Mouse (Mus musculus) erythroblast, adult 5-6 weeks (primary cell): Measurements from ENCODE around the gene Nudcd2. TPM values are rescaled to one million over a fixed set of nuclear protein-coding genes. Genes with fewer than 3 reads are reported as not detected.
A peak's percentile ranks its signal among the peaks of the same experiment; 100 is the strongest.

Experiments used
- ATAC-seq: replicated peaks from 2 replicates; pipeline ENCODE4 v1.8.0; 2016; ENCODE audit warnings: moderate number of reproducible peaks, mild to moderate bottlenecking, moderate TSS enrichment, inconsistent platforms; ENCODE audit not compliant: poor library complexity, low FRiP score, severe bottlenecking
- total RNA-seq, 2 experiments: library from RNA; stranded (forward) in 1 of 2; stranded (reverse) in 1 of 2; fragments of 150-400 nt in 1 of 2; fragments of 200-764, 138-1000 nt in 1 of 2; gene quantifications; 2 replicates each; pipeline versions ENCODE4 v1.2.3 to v1.2.4; 2015 to 2017; ENCODE audit warnings: low replicate concordance in 2 of 2

The Nudcd2 gene
- total RNA-seq, 2 experiments from 2014 or later = 43.4 to 46.9 TPM

DNA sequence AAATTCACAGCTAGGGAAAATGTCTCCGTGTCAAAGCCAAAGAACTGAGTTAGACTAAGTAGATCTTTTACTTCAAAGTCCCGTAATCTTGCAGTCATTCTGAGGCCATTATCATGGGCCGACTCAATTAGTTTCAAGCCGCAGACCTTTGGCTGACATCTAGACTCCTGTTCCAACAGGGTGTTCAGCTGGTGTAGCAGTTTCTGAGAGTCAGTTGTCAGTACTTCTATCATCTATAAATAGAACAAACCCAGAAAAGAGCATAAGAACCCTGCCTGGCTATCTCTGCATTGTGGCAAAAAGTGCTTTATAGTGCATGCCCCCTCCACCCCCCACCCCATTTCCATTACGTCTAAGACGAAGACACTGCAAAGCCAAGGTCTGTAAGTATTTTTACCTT lies 20.4 kb downstream of the Nudcd2 start:
- ATAC-seq = no peak

DNA sequence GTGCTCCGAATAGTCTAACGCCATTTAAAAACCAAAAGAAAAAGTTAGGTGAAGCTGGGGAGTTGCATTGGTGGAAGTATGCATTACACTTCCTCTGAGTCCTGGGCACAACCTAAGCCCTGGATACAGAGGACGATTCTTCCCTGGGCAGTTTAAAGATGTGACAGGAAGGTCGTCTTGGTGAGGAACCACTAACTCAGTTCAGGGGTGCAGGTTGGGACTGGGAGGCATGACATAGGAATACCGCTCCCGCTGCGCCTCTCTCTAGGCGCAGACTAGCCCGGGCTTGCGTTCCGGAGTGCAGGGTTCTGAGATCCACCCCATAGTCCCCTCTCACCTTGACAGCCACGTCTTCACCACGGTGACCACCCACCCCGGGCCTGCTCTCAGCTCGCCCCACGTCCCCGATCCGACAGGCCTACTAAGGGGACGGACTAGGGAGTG lies 21.2 kb downstream of the Nudcd2 start:
- ATAC-seq = peak; percentile 73

DNA sequence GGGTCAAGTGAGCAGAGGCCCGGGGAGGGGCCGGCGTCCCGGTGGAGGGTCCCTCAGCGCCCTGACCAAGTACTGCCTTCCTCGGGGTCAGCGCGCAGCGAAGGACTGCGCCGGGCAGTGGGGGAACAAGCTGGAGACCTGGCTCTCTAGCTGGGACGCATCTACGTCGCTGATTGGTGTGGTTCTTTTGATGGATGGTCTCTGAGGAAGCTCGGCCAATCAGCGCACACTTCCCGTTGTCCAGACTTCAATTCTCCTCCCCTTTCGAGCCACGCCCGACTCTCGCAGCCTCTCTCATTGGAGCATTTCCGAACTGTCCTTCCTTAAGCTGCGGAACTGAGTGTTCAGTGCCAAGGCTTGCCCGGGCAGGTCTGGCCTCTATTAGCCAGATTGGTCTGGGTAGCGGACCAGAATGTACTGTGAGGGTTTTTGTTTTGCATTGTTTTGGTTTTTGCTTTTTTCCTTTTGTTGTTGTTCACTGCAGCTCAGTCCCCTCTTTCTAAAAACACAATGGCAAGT lies 21.7 kb downstream of the Nudcd2 start, which contains the start of gene Ccng1:
Gene Ccng1 (minus strand): TSS at position 203 of the 519 bp plus-strand sequence.
- ATAC-seq = peak; percentile 100

DNA sequence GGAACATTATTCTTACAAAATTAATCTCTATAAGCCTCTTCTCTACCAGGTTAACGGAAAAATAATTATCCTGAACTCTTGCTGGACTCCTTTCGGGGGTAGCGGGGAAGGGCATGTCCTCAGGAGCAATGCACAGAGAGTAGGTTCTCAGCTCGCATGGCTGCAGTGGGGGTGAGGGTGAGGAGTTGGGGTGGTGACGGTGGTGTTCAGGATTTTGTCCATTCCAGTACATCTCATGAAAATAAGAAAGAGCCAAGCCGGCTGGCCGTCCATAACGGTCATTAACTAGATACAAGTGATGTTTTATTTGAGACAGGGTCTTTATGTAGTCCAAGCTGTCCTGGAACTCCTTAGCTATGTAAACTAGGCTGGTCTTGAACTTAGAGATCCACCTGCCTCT lies 22.5 kb downstream of the Nudcd2 start:
- ATAC-seq = no peak

DNA sequence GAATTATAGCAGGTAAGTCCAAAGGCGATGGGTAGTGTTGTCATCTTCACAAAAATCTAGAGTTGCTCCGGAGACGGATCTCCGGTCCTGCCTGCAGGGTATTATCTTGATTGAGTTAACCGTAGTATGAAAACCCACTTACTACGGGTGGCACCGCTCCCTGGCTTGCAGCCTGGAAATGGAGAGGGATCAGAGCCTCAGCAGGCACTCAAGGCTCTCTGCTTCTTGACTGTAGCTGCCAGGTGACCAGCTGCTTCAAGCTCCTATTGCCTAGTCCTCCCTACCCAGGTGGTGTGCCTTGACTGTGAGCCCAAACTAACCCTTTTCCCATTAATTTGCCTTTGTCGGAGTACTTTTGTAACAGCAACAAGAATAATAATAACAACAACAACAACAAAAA lies 26.4 kb downstream of the Nudcd2 start:
- ATAC-seq = no peak

DNA sequence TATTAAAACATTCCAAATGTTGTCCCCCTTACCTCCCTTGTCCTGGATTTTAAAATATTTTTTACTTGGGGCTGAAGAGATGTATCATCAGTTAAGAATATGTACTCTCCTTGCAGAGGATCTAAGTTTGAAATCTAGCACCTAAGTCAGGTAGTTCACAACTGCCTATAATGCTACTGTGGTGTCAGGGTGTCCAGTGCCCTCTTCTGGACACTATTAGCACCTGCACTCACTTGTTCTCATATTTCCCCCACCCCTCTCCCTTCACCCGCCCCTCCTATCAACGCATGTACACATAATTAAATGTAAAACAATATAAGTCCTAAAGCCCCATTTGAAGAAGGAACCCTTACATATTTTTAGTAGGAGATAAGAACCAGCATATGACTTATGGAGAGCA lies 29.9 kb downstream of the Nudcd2 start:
- ATAC-seq = peak; percentile 77

DNA sequence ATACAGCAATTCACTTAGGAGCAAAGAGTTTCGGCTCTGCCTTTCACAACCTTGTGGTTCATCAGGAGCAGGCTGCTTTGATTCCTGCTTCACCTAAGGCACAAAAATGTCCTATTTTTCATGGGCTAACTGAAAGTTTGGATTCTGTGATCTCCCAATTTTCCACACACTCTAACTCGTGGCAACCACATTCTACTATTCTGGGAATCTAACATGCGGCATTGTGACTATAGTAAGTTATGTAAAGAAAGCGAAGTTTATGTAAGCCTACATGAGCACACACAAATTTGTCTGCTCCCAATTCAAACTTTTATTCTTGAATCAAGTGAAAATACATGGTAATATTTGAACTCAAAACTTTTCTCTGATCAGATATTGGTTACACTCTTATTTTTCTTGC lies 31.2 kb downstream of the Nudcd2 start:
- ATAC-seq = no peak

DNA sequence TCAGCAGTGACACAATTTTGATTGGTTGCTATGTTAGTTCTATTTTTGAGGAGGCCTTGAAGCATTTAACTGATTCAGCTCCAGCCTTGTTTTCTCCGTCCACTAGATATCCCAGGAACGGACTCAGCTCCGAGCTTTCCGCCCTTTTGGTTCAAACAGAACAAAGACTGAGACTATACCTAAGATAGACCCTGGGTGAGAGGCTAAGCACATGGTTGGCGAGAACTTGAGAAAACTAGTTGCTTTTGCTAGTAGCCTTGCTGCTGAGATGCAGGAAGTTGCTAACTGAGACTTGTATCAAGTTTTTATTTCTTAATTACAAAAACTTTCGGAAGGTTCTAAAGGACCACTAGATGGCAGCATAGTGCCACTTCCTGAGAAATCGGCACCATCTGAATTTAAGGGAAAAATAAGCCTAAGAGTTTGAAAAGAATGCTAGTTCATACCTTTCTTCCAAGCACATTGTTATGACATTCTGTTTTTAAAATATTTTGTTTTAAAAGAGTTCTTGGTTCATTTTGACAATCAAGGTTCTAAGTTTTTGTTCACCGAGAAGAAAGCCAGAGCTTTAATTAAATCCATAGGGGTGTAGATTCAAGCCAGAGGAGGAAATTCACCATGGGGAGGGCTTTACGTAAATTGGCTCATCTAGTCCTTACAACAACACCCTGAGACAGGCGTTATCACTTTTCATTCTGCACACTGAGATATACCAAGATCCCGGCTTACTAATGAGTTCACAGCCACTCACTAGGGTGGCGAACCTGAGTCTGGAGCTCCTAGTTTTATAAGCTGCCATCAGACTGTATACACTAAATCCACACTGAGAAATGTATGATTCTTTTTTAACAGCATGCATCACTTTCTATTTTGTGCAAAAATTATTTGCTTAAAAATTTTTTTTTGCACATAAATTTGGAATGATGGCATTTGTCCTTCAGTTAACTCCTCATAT lies 42.1 kb downstream of the Nudcd2 start:
- ATAC-seq = no peak

DNA sequence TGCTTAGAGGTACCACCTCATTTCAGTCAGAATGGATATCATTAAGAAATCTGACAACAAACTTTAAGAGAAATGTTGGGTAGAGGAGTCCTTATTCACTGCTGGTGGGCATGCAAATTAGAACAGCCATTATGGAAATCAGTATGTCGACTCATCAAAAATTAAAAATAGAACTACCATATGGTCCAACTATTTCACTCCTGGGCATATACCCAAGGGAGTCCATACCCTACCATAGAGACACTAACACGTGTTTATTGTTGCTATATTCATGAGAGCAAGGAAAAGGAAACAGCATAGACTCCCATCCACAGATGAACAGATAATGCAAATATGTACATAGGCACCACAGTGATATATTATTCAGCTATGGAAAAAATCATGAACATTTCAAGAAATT lies 48.4 kb downstream of the Nudcd2 start:
- no peak for ATAC-seq

DNA sequence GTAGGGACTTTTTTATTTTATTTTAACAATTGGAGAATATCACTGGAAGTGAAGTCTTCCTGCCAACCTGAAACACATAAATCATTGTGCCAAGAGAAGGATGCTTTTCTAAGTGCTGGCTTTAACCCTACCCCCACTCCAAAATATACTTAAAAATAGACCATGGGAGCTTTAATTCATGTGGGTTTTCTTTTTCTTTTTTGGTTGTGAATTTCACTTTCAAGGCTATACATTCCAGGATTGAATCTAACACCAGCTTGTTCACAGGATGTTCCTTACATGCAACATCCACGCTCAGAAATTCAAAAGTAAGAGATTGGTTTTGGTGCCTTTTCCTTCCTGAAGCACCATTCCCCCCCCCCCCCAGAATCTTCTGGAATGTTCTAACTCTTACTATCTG lies 49.9 kb downstream of the Nudcd2 start:
- ATAC-seq = no peak

DNA sequence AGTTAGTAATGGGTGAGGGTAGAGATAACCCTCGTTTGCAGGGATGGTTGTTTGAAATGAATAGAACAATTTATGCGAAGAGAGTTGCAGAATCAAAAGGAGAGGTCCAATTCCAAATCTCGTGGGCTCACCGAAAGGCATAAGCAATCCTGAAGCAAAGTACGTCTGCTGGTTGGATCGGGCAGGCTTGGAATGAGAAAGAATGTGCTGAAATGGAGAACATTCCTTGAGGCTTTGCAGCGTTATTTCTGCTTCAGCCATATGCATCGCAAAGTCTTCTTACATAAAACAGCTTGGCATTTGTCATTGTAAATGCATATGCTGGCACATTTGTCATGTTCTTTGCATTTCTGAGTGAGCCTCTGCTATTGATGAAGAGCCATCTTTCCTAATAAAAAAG lies 50.9 kb downstream of the Nudcd2 start:
- no peak for ATAC-seq

DNA sequence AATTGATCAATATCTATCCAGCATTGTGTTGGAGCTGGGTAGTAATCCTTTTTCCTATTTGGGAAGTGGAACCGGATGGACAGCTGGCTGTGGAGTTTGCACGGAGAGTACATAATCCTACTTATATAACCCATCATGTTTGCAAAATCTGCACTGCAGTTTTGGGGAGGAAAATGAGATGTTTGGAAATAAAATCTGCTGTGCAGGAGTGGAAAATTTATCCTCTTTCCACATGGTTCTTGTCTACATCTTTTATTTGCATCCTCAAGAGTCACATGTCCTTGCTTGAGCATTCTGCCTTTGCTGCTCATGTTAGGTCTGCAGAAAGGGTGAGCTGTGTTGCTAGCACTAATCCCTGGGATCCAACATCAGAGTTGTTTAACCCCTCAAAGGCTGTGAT lies 53.4 kb downstream of the Nudcd2 start:
- no peak for ATAC-seq

Other genes with a start within 250 kb of the Nudcd2 start
- gene Mat2b, start 38.5 kb upstream of the Nudcd2 start, total RNA-seq (2015; ENCODE audit: low replicate concordance) = 36.5 and 46.8 TPM in 2 replicates
- gene Mat2b, start 38.5 kb upstream of the Nudcd2 start, total RNA-seq (2017; ENCODE audit: low replicate concordance) = 54.5 and 64.7 TPM in 2 replicates
- gene Hmmr, start 245 bp upstream of the Nudcd2 start, total RNA-seq (2015; ENCODE audit: low replicate concordance) = 29.6 and 45.6 TPM in 2 replicates
- 53.4 and 59.9 TPM in 2 replicates for gene Hmmr, start 245 bp upstream of the Nudcd2 start, total RNA-seq (2017; ENCODE audit: low replicate concordance)
- gene Ccng1, start 21.6 kb downstream of the Nudcd2 start, total RNA-seq (2015; ENCODE audit: low replicate concordance) = 34.3 and 51.7 TPM in 2 replicates
- 12.0 and 16.1 TPM in 2 replicates for gene Ccng1, start 21.6 kb downstream of the Nudcd2 start, total RNA-seq (2017; ENCODE audit: low replicate concordance)